Mouse (Mus musculus) G1E (cell line): ENCODE measurements at regions not wholly inside any gene's neighbourhood (a gene's known extent, or its start where the extent isn't known, plus 50 kb on each side); places are given as distances from the start of the nearest gene placed in this dataset.

Experiments used
- CTCF ChIP-seq: IDR thresholded peaks from 2 replicates; pipeline ENCODE4 v1.5.1; 2012; ENCODE audit warnings: low read depth, low read length, inconsistent platforms, mixed read lengths
- TAL1 ChIP-seq: conservative IDR thresholded peaks from 2 replicates; pipeline ENCODE4 v1.6.1; 2012; ENCODE audit warnings: low read depth, low read length, inconsistent platforms, mixed read lengths

- TF ChIP-seq CTCF (no peak), TAL1 (no peak)
Observed at GRCm38 (mm10) chr6:51100341-51100740, 332.1 kb upstream of the Nfe2l3 start.
